Mouse (Mus musculus): Measurements from ENCODE around the gene Pip4k2a.

DNA sequence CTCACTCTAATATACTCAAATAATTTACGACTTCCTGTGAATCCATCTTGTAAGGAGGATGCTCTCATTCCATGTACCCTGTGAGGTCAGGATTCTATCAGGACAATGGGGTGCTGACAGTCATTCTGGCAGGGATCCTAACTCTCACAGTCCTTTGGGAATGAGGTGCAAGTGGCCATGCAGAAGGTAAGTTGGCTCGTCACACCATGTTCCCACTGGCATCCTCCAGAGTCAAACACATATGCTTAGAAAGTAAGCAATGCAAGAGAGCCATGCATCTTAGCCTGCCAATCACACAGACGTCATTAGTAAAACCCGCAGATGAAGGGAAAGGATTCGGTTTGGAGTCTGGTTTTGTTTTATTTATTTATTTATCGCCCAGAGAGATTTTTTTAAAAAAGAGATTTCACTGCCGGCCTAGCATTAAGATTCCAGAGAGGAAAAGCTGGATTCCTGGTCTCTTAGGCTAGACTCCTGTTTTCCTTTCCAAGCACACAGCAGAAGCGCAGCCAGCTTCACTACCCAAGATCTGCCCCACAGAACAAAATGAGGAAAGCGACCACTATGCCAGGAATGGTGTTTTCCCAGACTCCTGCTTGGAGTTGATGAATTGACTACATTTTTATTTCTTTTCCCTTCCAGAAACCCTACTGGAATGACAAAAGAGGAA, 82.4 kb downstream of the Pip4k2a start:
- TF ChIP-seq CTCF (IDR thresholded peaks at IDR 0.05; ENCODE audit: low read depth): no peak
- TF ChIP-seq EP300 (IDR thresholded peaks at IDR 0.05; ENCODE audit: low read depth): no peak

Measured in liver, embryonic 14.5 days (tissue).